Mouse (Mus musculus) macrophage (primary cell): Measurements from ENCODE around the gene 4930415O20Rik. TPM values are rescaled to one million over a fixed set of nuclear protein-coding genes. Genes with fewer than 3 reads are reported as not detected.
A peak's percentile ranks its signal among the peaks of the same experiment; 100 is the strongest.

Source experiments
- H3K27ac ChIP-seq: fragments of 350-480 bp; formaldehyde crosslinking; 2 replicates; pipeline ENCODE4 v1.9.0; 2021
- H3K36me3 ChIP-seq: fragments of 350-480 bp; formaldehyde crosslinking; 2 replicates; pipeline ENCODE4 v1.9.0; 2021; ENCODE audit errors: inconsistent target
- H3K4me3 ChIP-seq: fragments of 350-480 bp; formaldehyde crosslinking; 2 replicates; pipeline ENCODE4 v1.9.0; 2021; ENCODE audit errors: inconsistent target
- H3K79me2 ChIP-seq: fragments of 350-480 bp; formaldehyde crosslinking; 2 replicates; pipeline ENCODE4 v1.9.0; 2021; ENCODE audit errors: inconsistent target
- WGBS: methylation state at CpG from one replicate; pipeline ENCODE4 v1.1.7; 2026; ENCODE audit warnings: inconsistent platforms; ENCODE audit not compliant: missing documents; 5-methylcytosine and 5-hydroxymethylcytosine counted together
- polyA plus RNA-seq: library from polyadenylated mRNA; stranded (reverse); fragments of 250-400 nt; gene quantifications from 3 replicates; pipeline ENCODE4 v1.2.4, GENCODE M21; 2018; ENCODE audit warnings: inconsistent platforms

Gene 4930415O20Rik
- polyA plus RNA-seq, 1 experiment from 2014 or later, result not detected

GRCm38 (mm10) chr15:98545151-98545550, 25.7 kb upstream of the 4930415O20Rik start:
- no peak overlapping the region for H3K27ac ChIP-seq
- peaks cover 81% of the 10 kb centered on the region for H3K79me2 ChIP-seq
- WGBS, result 100% methylated on average over 3 of the region's 3 CpGs
- no peak overlapping the region for H3K4me3 ChIP-seq
- H3K36me3 ChIP-seq, result peaks cover 55% of the 10 kb centered on the region

- 93% methylated on average over 5 of the region's 5 CpGs for WGBS
- no peak overlapping the region for H3K27ac ChIP-seq
- peaks cover 71% of the 10 kb centered on the region for H3K36me3 ChIP-seq
- peaks cover 78% of the 10 kb centered on the region for H3K79me2 ChIP-seq
- H3K4me3 ChIP-seq, result no peak overlapping the region
These were observed 24.0 kb upstream of the 4930415O20Rik start for GRCm38 (mm10) chr15:98546843-98547242.

- H3K36me3 ChIP-seq, result peaks cover 66% of the 10 kb centered on the region
- WGBS, result 46% methylated on average over 2 of the region's 2 CpGs
- H3K79me2 ChIP-seq, result peaks cover 57% of the 10 kb centered on the region
- H3K27ac ChIP-seq, result no peak overlapping the region
- no peak overlapping the region for H3K4me3 ChIP-seq
These were observed 18.0 kb upstream of the 4930415O20Rik start for GRCm38 (mm10) chr15:98552758-98553157.

- 98% methylated on average over 4 of the region's 4 CpGs for WGBS
- Histone ChIP-seq H3K79me2 (peaks cover 68% of the 10 kb centered on the region), H3K36me3 (peaks cover 70% of the 10 kb centered on the region), H3K27ac (no peak overlapping the region), H3K4me3 (no peak overlapping the region)
These were observed 14.9 kb upstream of the 4930415O20Rik start for GRCm38 (mm10) chr15:98555881-98556280.

- WGBS, result 95% methylated on average over 5 of the region's 5 CpGs
- Histone ChIP-seq H3K4me3 (no peak overlapping the region), H3K36me3 (peaks cover 57% of the 10 kb centered on the region)
These were observed 13.6 kb upstream of the 4930415O20Rik start for GRCm38 (mm10) chr15:98557186-98557585.

GRCm38 (mm10) chr15:98566973-98567277, 3.9 kb upstream of the 4930415O20Rik start:
- H3K4me3 ChIP-seq, result peak overlapping the region; percentile 90
- H3K36me3 ChIP-seq, result peaks cover 6% of the 10 kb centered on the region; the same call in 1 of the 2 replicates
- H3K79me2 ChIP-seq, result peaks cover 64% of the 10 kb centered on the region
- under 1% methylated on average over 15 of the region's 15 CpGs for WGBS
- peak overlapping the region; percentile 85 for H3K27ac ChIP-seq

More at GRCm38 (mm10) chr15:98557186-98557585, 13.6 kb upstream of the 4930415O20Rik start:
- Histone ChIP-seq H3K27ac (no peak overlapping the region), H3K79me2 (peaks cover 81% of the 10 kb centered on the region)

GRCm38 (mm10) chr15:98567278-98568134, 3.3 kb upstream of the 4930415O20Rik start:
- H3K4me3 ChIP-seq, result peak overlapping the region; percentile 90
- peak overlapping the region; percentile 85 for H3K27ac ChIP-seq
- H3K79me2 ChIP-seq, result peaks cover 58% of the 10 kb centered on the region
- peaks cover 6% of the 10 kb centered on the region; the same call in 1 of the 2 replicates for H3K36me3 ChIP-seq
- WGBS, result 2% methylated on average over 82 of the region's 88 CpGs

- WGBS, result 10% methylated on average over 22 of the region's 22 CpGs
- no peaks in the 10 kb centered on the region for H3K36me3 ChIP-seq
- H3K4me3 ChIP-seq, result peak overlapping the region; percentile 90
- peaks cover 49% of the 10 kb centered on the region for H3K79me2 ChIP-seq
- H3K27ac ChIP-seq, result peak overlapping the region; percentile 80
These were observed 2.4 kb upstream of the 4930415O20Rik start for GRCm38 (mm10) chr15:98568256-98569033.

- H3K4me3 ChIP-seq, result no peak overlapping the region
- no peak overlapping the region for H3K27ac ChIP-seq
- WGBS, result 79% methylated on average over 7 of the region's 7 CpGs
These were observed 1.6 kb upstream of the 4930415O20Rik start for GRCm38 (mm10) chr15:98569216-98569615.

GRCm38 (mm10) chr15:98569795-98570365, 924 bp upstream of the 4930415O20Rik start:
- no peak overlapping the region for H3K27ac ChIP-seq
- 85% methylated on average over 4 of the region's 4 CpGs for WGBS
- H3K36me3 ChIP-seq, result no peaks in the 10 kb centered on the region
- peaks cover 34% of the 10 kb centered on the region for H3K79me2 ChIP-seq
- H3K4me3 ChIP-seq, result no peak overlapping the region

More at GRCm38 (mm10) chr15:98569216-98569615, 1.6 kb upstream of the 4930415O20Rik start:
- Histone ChIP-seq H3K79me2 (peaks cover 41% of the 10 kb centered on the region), H3K36me3 (no peaks in the 10 kb centered on the region)

GRCm38 (mm10) chr15:98573293-98573692, 2.5 kb downstream of the 4930415O20Rik start:
- Histone ChIP-seq H3K27ac (no peak overlapping the region), H3K4me3 (no peak overlapping the region), H3K79me2 (peaks cover 8% of the 10 kb centered on the region), H3K36me3 (no peaks in the 10 kb centered on the region)
- WGBS, result 88% methylated on average over 4 of the region's 4 CpGs

GRCm38 (mm10) chr15:98579310-98579709, 8.5 kb downstream of the 4930415O20Rik start:
- Histone ChIP-seq H3K79me2 (no peaks in the 10 kb centered on the region), H3K4me3 (no peak overlapping the region), H3K36me3 (no peaks in the 10 kb centered on the region), H3K27ac (no peak overlapping the region)
- 96% methylated on average over 2 of the region's 2 CpGs for WGBS

- WGBS, result 48% methylated on average over 3 of the region's 5 CpGs
- H3K36me3 ChIP-seq, result no peaks in the 10 kb centered on the region
- H3K27ac ChIP-seq, result no peak overlapping the region
- H3K79me2 ChIP-seq, result no peaks in the 10 kb centered on the region
- H3K4me3 ChIP-seq, result no peak overlapping the region
These were observed 9.1 kb downstream of the 4930415O20Rik start for GRCm38 (mm10) chr15:98579795-98580464.

- Histone ChIP-seq H3K79me2 (no peaks in the 10 kb centered on the region), H3K4me3 (no peak overlapping the region), H3K27ac (no peak overlapping the region), H3K36me3 (no peaks in the 10 kb centered on the region)
- WGBS, result 71% methylated on average over 8 of the region's 8 CpGs
These were observed 11.6 kb downstream of the 4930415O20Rik start for GRCm38 (mm10) chr15:98582410-98582809.
